Mouse (Mus musculus) megakaryocyte, embryonic 14.5 days (primary cell): Measurements from ENCODE around the gene Ube3c.

Experiments
- FLI1 ChIP-seq: IDR thresholded peaks from 2 replicates; pipeline ENCODE4 v1.6.1; 2012; ENCODE audit warnings: low read length, inconsistent platforms, mixed read lengths
- GATA1 ChIP-seq: IDR thresholded peaks from 3 replicates; pipeline ENCODE4 v1.6.1; 2012; ENCODE audit warnings: mixed read lengths, low read length, inconsistent platforms, borderline replicate concordance

DNA sequence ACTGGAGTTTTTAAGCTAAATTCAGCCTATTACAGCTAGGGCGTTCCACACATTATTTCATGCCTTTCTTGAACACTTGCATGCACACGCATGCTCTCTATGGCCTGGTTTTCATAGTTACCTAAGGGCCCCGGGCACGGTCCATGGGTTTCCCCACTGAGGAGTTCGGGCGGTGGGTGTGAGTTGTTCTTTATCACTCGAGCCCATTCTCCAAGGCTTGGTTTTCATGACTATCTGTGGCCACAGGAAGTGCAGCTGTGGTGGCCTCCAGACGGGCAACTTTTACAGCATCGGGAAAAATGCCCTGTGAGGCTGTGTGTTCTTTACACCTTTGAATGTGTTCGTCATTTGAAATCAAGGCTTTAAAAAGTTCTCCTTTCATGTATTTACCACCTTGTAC lies 56.6 kb downstream of the Ube3c start:
- no peak for TF ChIP-seq GATA1
- TF ChIP-seq FLI1, result no peak
